Mouse (Mus musculus): ENCODE measurements around the gene Masp1.

DNA sequence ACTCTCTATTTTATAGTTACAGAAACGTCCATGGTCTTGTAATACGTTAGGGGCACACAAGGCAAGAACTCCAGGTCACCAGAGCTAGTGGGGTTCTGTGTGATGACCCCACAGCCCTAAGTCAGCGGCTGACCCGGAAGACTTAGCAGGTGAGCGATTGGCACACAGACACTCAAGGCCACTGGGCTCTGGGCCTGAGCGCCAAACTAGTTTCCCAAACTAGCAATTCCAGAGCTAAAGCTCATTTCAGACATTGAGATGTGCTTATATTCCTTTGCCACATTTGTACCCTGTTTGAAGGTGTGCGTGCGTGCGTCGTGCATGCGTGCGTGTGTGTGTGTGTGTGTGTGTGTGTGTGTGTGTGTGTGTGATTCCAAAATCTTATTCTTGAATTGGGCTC, 37.8 kb downstream of the Masp1 start:
- TF ChIP-seq CTCF (conservative IDR thresholded peaks at IDR 0.05; ENCODE audit: low read length) (no peak), POU5F1 (IDR thresholded peaks at IDR 0.05; ENCODE audit: borderline replicate concordance, low read length) (no peak), NANOG (IDR thresholded peaks at IDR 0.05; ENCODE audit: borderline replicate concordance, low read length) (no peak)
